Mouse (Mus musculus): ENCODE data around the gene Mymk. TPM values are rescaled to one million over a fixed set of nuclear protein-coding genes. Genes with fewer than 3 reads are reported as not detected.
A peak's percentile ranks its signal among the peaks of the same experiment; 100 is the strongest.

The Mymk gene
- polyA plus RNA-seq, 1 experiment from 2014 or later = 3.4 TPM

DNA sequence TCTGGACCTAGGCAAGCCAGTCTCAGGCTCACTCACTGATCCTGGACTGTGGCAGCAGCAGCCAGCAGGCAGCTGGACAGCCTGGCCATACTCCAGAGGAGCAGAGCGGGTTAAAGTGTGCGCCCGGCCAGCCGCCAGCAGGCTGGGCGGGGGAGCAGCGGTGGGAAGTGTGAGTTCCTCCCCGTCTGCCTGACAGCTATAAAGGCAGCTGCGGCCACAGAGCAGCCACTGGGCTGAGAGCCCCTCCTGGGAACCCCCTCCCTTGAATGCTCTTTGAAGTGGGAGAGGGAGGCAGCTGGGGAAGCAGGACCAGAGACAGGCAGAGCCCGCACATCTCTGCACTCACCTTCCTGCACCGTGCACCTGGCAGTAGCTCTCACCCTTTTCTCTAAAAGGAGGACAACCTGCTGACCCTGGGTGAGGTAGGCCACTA, 7.2 kb upstream of the Mymk start, which contains the start of gene Adamtsl2:
Gene Adamtsl2, plus strand, starts transcription at position 228 of the 433 bp plus-strand sequence.
- peak; percentile 75 for ATAC-seq (ENCODE audit: low FRiP score)
- H3K27me3 ChIP-seq (replicated peaks) = no peaks in the 10 kb centered on the region
- H3K4me3 ChIP-seq (replicated peaks) = 0 out of 2 replicates have a peak within 1 kb of the TSS, but pooled peaks have one; percentile 0
- no peaks in the 10 kb centered on the region for H3K9me3 ChIP-seq (replicated peaks)
- 4% methylated on average over 10 of the region's 10 CpGs for WGBS
- peak within 1 kb of the TSS; percentile 28; the same call in 1 of the 2 replicates for H3K9ac ChIP-seq (replicated peaks)
- peak within 1 kb of the TSS; percentile 58 for H3K27ac ChIP-seq (replicated peaks)
- peaks cover 29% of the 10 kb centered on the region for H3K4me1 ChIP-seq
- peak within 1 kb of the TSS; percentile 22 for H3K4me2 ChIP-seq
- no peaks in the 10 kb centered on the region for H3K36me3 ChIP-seq

DNA sequence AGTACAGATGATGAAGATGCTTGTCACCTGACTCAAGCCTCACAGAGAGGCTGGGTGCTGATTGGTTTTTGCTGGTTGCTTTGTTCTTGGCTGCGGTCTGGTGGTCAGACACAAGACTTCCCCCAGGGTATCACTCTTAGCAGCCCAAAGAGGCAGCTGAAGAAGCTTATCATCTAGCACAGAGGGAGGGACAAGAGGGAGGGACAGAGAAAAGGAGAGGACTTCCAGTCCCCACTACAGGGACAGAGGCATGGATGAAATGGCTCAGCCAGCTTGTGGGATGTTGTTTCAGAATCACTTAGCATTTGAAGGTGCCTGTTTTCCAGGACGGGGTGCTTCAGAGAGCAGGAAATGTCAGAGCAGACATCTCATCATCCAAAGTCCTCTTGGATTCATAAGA, 6.3 kb upstream of the Mymk start:
- H3K9me3 ChIP-seq (replicated peaks) = no peaks in the 10 kb centered on the region
- no peak overlapping the region for H3K4me2 ChIP-seq
- no peak overlapping the region for H3K4me3 ChIP-seq (replicated peaks)
- H3K27me3 ChIP-seq (replicated peaks) = no peaks in the 10 kb centered on the region
- H3K4me1 ChIP-seq = peaks cover 29% of the 10 kb centered on the region
- no peak for ATAC-seq (ENCODE audit: low FRiP score)
- no peak overlapping the region for H3K27ac ChIP-seq (replicated peaks)
- no peak overlapping the region for H3K9ac ChIP-seq (replicated peaks)
- H3K36me3 ChIP-seq = no peaks in the 10 kb centered on the region
- 53% methylated on average over 2 of the region's 2 CpGs for whole genome bisulfite sequencing

DNA sequence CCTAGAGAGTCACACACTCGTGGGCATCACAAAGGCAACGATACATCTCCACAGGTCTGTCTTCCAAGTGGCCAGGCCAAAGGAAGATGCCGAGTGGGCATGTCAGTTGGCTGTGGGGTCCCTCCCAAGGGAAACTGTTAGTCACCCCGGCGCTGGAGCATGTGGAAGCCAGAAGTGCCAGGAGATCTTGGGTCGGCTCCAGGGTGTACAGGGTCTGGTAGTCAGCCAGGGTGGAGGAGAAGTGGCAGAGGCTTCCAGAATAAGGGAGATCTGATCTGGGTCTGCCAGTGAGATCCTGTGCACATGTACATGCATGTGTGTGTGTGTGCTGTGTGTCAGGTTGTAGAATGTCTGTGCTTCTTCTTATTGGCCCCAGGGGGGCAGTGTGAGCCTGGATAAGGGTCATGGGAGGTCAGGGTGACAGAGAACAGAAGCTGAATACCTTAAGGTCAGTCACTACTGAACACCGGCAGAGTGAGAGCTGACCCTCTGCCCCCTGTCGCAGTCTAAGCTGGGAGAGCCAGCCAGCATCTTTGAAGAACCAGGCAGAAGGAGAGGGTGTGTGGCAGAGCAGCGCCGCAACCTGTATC, 5.8 kb upstream of the Mymk start:
- WGBS = 65% methylated on average over 10 of the region's 10 CpGs
- H3K4me3 ChIP-seq (replicated peaks) = no peak overlapping the region

DNA sequence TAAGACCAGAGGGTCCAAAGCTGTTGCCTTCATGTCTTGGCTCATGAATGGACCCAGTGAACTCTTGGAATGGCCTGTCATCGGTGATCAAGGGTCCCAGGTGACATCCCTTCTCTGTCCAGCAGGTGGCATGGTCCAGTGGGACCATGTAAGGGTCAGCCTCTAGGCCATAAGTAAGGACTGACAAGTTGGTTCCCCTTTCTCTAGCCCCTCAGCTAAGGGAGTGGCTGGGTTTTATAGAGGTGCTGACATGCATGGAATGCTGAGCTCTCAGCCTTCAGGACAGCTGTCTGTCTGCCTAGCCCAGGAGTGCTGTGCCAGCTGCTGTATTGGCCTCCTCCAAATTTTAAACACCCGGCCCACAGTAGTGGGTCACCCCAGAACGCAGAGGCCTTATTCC, 3.5 kb upstream of the Mymk start:
- no peaks in the 10 kb centered on the region for H3K27me3 ChIP-seq (replicated peaks)
- H3K9ac ChIP-seq (replicated peaks) = no peak overlapping the region
- H3K4me2 ChIP-seq = no peak overlapping the region
- H3K27ac ChIP-seq (replicated peaks) = no peak overlapping the region
- no peaks in the 10 kb centered on the region for H3K9me3 ChIP-seq (replicated peaks)
- no peaks in the 10 kb centered on the region for H3K36me3 ChIP-seq
- no peak overlapping the region for H3K4me3 ChIP-seq (replicated peaks)
- no peak for ATAC-seq (ENCODE audit: low FRiP score)
- H3K4me1 ChIP-seq = peaks cover 36% of the 10 kb centered on the region
- 66% methylated on average over 3 of the region's 3 CpGs for WGBS

More for the DNA sequence above, 5.8 kb upstream of the Mymk start:
- no peak for ATAC-seq (ENCODE audit: low FRiP score)
- Histone ChIP-seq H3K9ac (replicated peaks) (no peak overlapping the region), H3K36me3 (no peaks in the 10 kb centered on the region), H3K27ac (replicated peaks) (no peak overlapping the region), H3K27me3 (replicated peaks) (no peaks in the 10 kb centered on the region), H3K9me3 (replicated peaks) (no peaks in the 10 kb centered on the region), H3K4me1 (peaks cover 29% of the 10 kb centered on the region), H3K4me2 (no peak overlapping the region)

DNA sequence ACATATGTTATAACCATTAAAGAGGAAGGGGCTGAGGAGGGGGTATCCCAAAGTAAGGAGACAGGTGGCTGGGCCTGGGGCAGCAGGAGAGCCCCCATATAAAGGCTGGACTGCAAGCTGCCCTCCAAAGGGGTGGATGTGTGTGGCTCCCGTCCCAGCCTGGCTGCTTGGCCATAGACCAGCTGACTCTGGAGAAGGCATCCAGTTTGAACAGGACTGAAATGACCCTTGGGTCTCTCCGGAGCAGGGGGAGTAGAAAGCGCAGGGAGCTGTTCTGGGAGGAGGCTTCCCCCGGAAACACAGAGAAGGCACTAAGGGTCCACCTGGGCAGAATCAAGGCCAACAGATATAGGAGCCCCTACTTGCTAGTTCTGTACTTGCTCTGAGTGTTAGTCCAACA, 2.8 kb upstream of the Mymk start:
- Histone ChIP-seq H3K4me1 (peaks cover 33% of the 10 kb centered on the region), H3K36me3 (no peaks in the 10 kb centered on the region), H3K27ac (replicated peaks) (no peak overlapping the region), H3K9ac (replicated peaks) (no peak overlapping the region), H3K27me3 (replicated peaks) (no peaks in the 10 kb centered on the region), H3K9me3 (replicated peaks) (no peaks in the 10 kb centered on the region), H3K4me3 (replicated peaks) (no peak overlapping the region), H3K4me2 (no peak overlapping the region)
- WGBS = 80% methylated on average over 4 of the region's 4 CpGs
- ATAC-seq (ENCODE audit: low FRiP score) = no peak

DNA sequence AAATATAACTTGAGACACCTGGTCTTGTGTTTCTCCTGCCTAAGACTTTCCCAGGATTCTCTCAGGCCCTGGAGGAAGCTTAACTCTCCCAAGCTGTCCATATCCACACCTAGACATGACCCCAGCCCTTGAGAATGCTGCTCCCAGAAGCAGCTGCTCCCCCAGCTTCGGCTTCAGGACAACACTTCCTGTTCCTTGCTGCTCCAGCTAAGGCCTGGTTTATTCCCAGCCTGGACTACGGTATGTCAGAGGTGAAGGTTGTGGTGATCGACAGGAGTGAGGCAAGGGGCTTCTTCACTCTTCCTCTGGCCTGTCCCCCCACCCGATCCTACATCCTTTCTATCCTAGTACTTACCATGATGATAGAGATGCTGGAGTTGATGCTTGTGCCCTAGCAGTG, 1.4 kb upstream of the Mymk start:
- no peak overlapping the region for H3K4me2 ChIP-seq
- WGBS = 85% methylated on average over 4 of the region's 4 CpGs
- H3K9ac ChIP-seq (replicated peaks) = no peak overlapping the region
- H3K36me3 ChIP-seq = no peaks in the 10 kb centered on the region
- peaks cover 21% of the 10 kb centered on the region for H3K4me1 ChIP-seq
- H3K9me3 ChIP-seq (replicated peaks) = no peaks in the 10 kb centered on the region
- H3K4me3 ChIP-seq (replicated peaks) = no peak overlapping the region
- ATAC-seq (ENCODE audit: low FRiP score) = no peak
- H3K27ac ChIP-seq (replicated peaks) = no peak overlapping the region
- no peaks in the 10 kb centered on the region for H3K27me3 ChIP-seq (replicated peaks)

DNA sequence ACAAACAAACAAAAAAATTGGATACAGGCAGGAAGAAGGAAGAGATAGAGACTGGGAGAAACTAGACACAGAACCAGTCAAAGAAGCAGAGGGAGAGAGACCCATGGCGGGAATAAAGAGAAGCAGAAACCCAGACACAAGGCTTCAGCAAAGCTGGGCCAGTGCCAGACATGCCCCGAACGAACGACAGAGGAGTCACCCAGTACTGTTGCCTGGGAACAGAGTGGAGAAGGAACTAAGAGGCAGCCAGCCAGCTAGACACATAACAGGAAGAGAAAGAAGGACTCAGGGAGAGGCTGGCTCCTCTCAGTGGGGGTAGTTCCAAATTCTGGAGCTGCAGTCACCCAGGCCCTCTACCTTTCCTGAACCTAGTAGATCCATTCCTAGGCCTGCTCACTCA, 842 bp downstream of the Mymk start:
- 17% methylated on average over 4 of the region's 4 CpGs for WGBS

DNA sequence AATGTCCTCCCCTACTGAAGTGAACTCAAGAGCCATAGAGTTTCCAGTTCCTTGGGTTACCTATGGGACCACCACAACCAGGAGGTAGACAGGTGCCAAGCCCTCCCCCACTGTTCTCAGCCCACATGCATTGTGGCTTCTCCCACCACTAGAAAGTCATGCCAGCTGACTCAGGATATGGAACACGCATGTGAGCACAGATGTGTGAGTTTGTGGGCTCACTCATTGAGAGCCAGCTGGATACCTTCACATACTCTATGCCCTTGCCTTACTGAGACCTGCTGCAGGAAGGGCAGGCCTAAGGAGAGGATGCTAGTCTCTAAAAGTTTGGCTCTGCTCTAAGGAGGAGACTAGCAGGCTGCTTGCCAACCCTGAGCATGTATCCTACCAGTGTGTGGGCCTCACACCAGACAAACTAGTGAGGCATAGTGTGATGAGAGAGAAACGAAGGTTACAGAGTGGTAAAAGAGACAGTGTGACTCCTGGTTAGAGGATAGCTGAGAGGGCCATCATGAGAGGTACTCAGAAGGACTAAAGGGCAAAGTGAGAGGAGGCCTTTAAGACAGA, 1.6 kb downstream of the Mymk start:
- 79% methylated on average over 2 of the region's 2 CpGs for WGBS
- no peak for ATAC-seq (ENCODE audit: low FRiP score)
- Histone ChIP-seq H3K4me1 (0 out of 2 replicates have a peak, but pooled peaks cover 11% of the 10 kb centered on the region), H3K9me3 (replicated peaks) (no peaks in the 10 kb centered on the region), H3K27me3 (replicated peaks) (no peaks in the 10 kb centered on the region), H3K9ac (replicated peaks) (no peak overlapping the region), H3K36me3 (no peaks in the 10 kb centered on the region), H3K4me2 (no peak overlapping the region), H3K4me3 (replicated peaks) (no peak overlapping the region), H3K27ac (replicated peaks) (no peak overlapping the region)

More for the DNA sequence above, 842 bp downstream of the Mymk start:
- Histone ChIP-seq H3K27ac (replicated peaks) (no peak overlapping the region), H3K9ac (replicated peaks) (no peak overlapping the region), H3K9me3 (replicated peaks) (no peaks in the 10 kb centered on the region), H3K4me3 (replicated peaks) (no peak overlapping the region), H3K4me1 (0 out of 2 replicates have a peak, but pooled peaks cover 11% of the 10 kb centered on the region), H3K36me3 (no peaks in the 10 kb centered on the region), H3K4me2 (no peak overlapping the region), H3K27me3 (replicated peaks) (no peaks in the 10 kb centered on the region)
- ATAC-seq (ENCODE audit: low FRiP score) = peak; percentile 50; the same call in 1 of the 2 replicates

DNA sequence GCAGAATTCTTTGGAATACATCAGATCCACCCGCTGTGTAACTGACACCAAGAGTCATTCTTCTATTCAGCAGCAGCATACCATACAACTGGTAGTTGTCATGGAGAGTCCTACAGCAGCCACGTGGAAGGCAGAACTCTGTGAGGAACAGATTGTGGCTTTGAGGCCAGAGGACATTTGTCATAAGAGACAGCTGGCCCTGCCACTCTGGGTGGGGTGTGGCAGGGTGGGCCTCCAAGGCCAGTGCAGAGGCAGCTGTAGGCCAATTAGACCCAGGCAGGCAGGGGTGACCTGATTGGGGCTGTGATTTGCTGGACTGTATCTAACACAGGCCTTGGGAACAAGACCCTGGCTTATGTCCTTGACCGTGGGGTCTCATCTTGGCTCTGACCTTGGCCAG, 2.3 kb downstream of the Mymk start:
- no peak for ATAC-seq (ENCODE audit: low FRiP score)

DNA sequence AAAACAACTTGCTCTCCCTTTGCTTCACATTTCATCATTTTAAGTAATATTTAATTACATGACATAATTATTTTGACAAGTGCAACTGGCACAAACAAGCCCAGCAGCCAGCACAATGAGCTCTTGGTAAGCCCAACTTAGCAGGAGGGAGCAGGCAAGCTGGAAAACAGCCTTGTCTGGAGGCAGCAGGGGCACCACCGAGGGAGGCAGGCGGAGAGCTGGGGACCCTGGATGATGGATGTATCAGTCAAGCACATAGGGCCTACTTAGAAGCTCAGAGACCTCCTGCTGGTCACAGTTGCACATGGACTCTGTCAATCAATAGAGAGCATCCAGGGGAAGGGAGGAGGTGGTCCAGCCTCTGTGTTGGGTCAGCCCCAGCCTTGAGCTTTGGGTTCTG, 4.0 kb downstream of the Mymk start:
- no peak for ATAC-seq (ENCODE audit: low FRiP score)
- no peak overlapping the region for H3K4me2 ChIP-seq
- H3K4me1 ChIP-seq = 0 out of 2 replicates have a peak, but pooled peaks cover 11% of the 10 kb centered on the region
- no peak overlapping the region for H3K4me3 ChIP-seq (replicated peaks)
- H3K9me3 ChIP-seq (replicated peaks) = no peaks in the 10 kb centered on the region
- no peak overlapping the region for H3K27ac ChIP-seq (replicated peaks)
- WGBS = 41% methylated on average over 2 of the region's 2 CpGs
- no peak overlapping the region for H3K9ac ChIP-seq (replicated peaks)
- no peaks in the 10 kb centered on the region for H3K27me3 ChIP-seq (replicated peaks)
- H3K36me3 ChIP-seq = no peaks in the 10 kb centered on the region

More for the DNA sequence above, 2.3 kb downstream of the Mymk start:
- H3K27ac ChIP-seq (replicated peaks) = no peak overlapping the region
- H3K4me3 ChIP-seq (replicated peaks) = no peak overlapping the region
- WGBS = 40% methylated on average over 3 of the region's 3 CpGs
- H3K4me1 ChIP-seq = 0 out of 2 replicates have a peak, but pooled peaks cover 11% of the 10 kb centered on the region
- no peak overlapping the region for H3K9ac ChIP-seq (replicated peaks)
- H3K4me2 ChIP-seq = no peak overlapping the region
- H3K27me3 ChIP-seq (replicated peaks) = no peaks in the 10 kb centered on the region
- no peaks in the 10 kb centered on the region for H3K9me3 ChIP-seq (replicated peaks)
- H3K36me3 ChIP-seq = no peaks in the 10 kb centered on the region

DNA sequence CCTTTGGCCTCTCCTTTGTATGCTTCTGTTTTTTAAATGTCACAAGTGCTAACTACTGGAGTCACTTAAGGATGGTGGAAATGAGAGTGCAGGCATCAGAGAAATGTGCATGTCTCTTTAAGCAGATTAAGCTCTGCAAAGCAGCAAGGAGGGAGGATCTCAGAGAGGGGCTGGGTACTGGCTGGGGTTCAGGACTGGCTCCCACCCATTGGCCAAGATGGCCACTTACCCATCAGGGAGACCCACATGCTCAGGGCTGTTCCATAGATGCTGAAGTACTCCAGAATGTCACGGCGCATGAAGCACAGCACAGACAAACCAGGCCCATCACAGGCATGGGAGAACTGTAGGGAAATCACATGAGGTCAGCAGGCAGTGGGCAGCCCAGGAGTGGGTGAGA, 4.9 kb downstream of the Mymk start:
- no peak overlapping the region for H3K27ac ChIP-seq (replicated peaks)
- 0 out of 2 replicates have a peak, but pooled peaks cover 11% of the 10 kb centered on the region for H3K4me1 ChIP-seq
- H3K9me3 ChIP-seq (replicated peaks) = no peaks in the 10 kb centered on the region
- no peak overlapping the region for H3K4me2 ChIP-seq
- 91% methylated on average over 2 of the region's 2 CpGs for WGBS
- no peak overlapping the region for H3K4me3 ChIP-seq (replicated peaks)
- no peaks in the 10 kb centered on the region for H3K27me3 ChIP-seq (replicated peaks)
- H3K9ac ChIP-seq (replicated peaks) = no peak overlapping the region
- ATAC-seq (ENCODE audit: low FRiP score) = no peak
- H3K36me3 ChIP-seq = no peaks in the 10 kb centered on the region

DNA sequence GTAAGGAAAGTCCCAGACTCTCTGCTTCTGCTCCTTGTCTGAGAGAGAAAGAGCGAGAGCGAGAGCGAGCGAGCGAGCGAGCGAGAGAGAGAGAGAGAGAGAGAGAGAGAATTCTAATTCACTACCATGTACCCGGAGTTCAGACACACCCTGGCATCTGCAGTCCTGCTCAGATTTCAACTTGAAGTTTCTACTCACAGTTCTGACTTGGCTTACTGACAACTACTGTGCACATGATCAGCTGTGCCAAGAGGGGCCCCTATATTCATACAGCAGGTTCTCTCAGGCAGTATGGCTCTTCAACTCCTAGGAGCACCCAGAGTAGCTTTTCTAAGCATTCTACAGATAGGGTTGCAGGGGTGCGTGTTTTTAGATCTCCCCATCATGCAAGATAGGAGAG, 12.8 kb downstream of the Mymk start:
- Histone ChIP-seq H3K9ac (replicated peaks) (no peak overlapping the region), H3K27me3 (replicated peaks) (no peaks in the 10 kb centered on the region), H3K4me1 (peaks cover 14% of the 10 kb centered on the region), H3K9me3 (replicated peaks) (no peaks in the 10 kb centered on the region), H3K4me3 (replicated peaks) (no peak overlapping the region), H3K4me2 (no peak overlapping the region), H3K27ac (replicated peaks) (no peak overlapping the region), H3K36me3 (no peaks in the 10 kb centered on the region)
- 79% methylated on average over 9 of the region's 9 CpGs for WGBS
- ATAC-seq (ENCODE audit: low FRiP score) = no peak
